Mouse (Mus musculus): ENCODE data around the gene Trmt2b.
"Not testable (repeated sequence)": the region's sequence is repeated elsewhere in the genome, so short reads cannot be mapped to it uniquely, and the experiment has no call there.

Trmt2b gene

GRCm38 (mm10) chrX:134218161-134218560 lies 58.6 kb downstream of the Trmt2b start:
- no peak for DNase-seq

GRCm38 (mm10) chrX:134211151-134211642 lies 65.6 kb downstream of the Trmt2b start:
- DNase-seq, result no peak

- no peak for DNase-seq
Measured at GRCm38 (mm10) chrX:134208491-134208890, 68.3 kb downstream of the Trmt2b start.

DNA sequence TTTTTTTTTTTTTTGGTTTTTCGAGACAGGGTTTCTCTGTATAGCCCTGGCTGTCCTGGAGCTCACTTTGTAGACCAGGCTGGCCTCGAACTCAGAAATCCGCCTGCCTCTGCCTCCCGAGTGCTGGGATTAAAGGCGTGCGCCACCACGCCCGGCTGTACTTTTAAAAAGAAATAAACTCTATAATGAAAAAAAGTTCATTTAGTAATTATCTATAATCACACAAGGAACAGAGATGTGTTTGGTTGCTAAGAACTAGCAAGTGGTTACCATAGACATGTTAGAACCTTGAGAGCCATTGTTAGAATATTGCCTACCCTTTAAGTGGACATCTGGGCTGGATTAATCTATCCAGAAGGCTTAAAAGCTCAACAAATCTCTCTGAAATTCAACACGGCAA lies 89.6 kb downstream of the Trmt2b start, which contains the start of gene Arl13a:
Arl13a (plus strand) TSS at position 301 of the 400 bp plus-strand sequence.
- not testable (repeated sequence) for DNase-seq

GRCm38 (mm10) chrX:134174699-134175098 lies 102.1 kb downstream of the Trmt2b start:
- DNase-seq, result no peak

Data from right cerebral cortex, postnatal 4 days (tissue).